Mouse (Mus musculus) lung, postnatal 0 days (tissue): ENCODE measurements around the gene Sstr2.

Experiments used
- CTCF ChIP-seq: IDR thresholded peaks from 2 replicates; pipeline ENCODE4 v1.5.1; 2016; ENCODE audit warnings: antibody characterized with exemption, mild to moderate bottlenecking
- EP300 ChIP-seq: IDR thresholded peaks from 2 replicates; pipeline ENCODE4 v1.6.1; 2016; ENCODE audit warnings: antibody characterized with exemption, mild to moderate bottlenecking, control low read depth

DNA sequence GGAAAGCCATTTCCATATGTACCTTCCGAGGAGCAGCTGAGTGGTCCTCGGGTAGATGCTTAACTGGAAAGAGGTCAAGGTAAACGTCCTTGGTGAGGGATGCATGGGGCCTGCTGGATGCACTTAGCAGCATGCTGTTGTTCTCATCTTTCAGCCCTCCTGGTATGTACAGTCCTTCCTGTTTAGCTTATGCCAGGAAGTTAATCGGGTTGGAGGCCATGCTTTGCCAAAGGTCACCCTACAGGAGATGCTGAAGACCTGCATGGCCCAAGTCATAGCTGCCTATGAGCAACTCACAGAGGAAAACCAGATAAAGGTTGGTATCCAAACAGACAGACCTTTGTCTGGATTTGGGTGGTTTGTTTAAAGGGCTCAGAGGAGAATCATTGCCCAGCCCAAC lies 38.1 kb downstream of the Sstr2 start:
- no peak for TF ChIP-seq EP300
- no peak for TF ChIP-seq CTCF
